Mouse (Mus musculus): ENCODE results near the gene Mpo.

Mpo gene

GRCm38 (mm10) chr11:87793460-87793859 is at the start of gene Mpo:
Gene Mpo, plus strand, starts transcription at chr11:87793581.
- no peak for DNase-seq (ENCODE audit: low spot score in 2 of 2)

GRCm38 (mm10) chr11:87743691-87744090 is 49.7 kb upstream of the Mpo start:
- DNase-seq (ENCODE audit: low spot score in 2 of 2): no peak

- DNase-seq (ENCODE audit: low spot score in 2 of 2): no peak
These were observed 48.4 kb upstream of the Mpo start for GRCm38 (mm10) chr11:87744964-87745363.

GRCm38 (mm10) chr11:87745632-87746555 is 47.5 kb upstream of the Mpo start:
- DNase-seq (ENCODE audit: low spot score in 2 of 2): no peak

GRCm38 (mm10) chr11:87747312-87747711 is 46.1 kb upstream of the Mpo start:
- no peak for DNase-seq (ENCODE audit: low spot score in 2 of 2)

- no peak for DNase-seq (ENCODE audit: low spot score in 2 of 2)
These were observed 45.7 kb upstream of the Mpo start for GRCm38 (mm10) chr11:87747716-87748115.

- DNase-seq (ENCODE audit: low spot score in 2 of 2): no peak
These were observed 45.0 kb upstream of the Mpo start for GRCm38 (mm10) chr11:87748132-87749119.

GRCm38 (mm10) chr11:87749192-87750042 is 44.0 kb upstream of the Mpo start:
- peak in 1 of 2 experiments; percentile 43 for DNase-seq (ENCODE audit: low spot score in 2 of 2)

- DNase-seq (ENCODE audit: low spot score in 2 of 2): no peak
These were observed 43.3 kb upstream of the Mpo start for GRCm38 (mm10) chr11:87750043-87750421.

GRCm38 (mm10) chr11:87750521-87750920 is 42.9 kb upstream of the Mpo start:
- no peak for DNase-seq (ENCODE audit: low spot score in 2 of 2)

GRCm38 (mm10) chr11:87751031-87751430 is 42.4 kb upstream of the Mpo start:
- no peak for DNase-seq (ENCODE audit: low spot score in 2 of 2)

GRCm38 (mm10) chr11:87751491-87751966 is 41.9 kb upstream of the Mpo start:
- DNase-seq (ENCODE audit: low spot score in 2 of 2): no peak

- DNase-seq (ENCODE audit: low spot score in 2 of 2): no peak
These were observed 41.1 kb upstream of the Mpo start for GRCm38 (mm10) chr11:87752307-87752706.

GRCm38 (mm10) chr11:87753255-87753654 is 40.1 kb upstream of the Mpo start:
- DNase-seq (ENCODE audit: low spot score in 2 of 2): no peak

GRCm38 (mm10) chr11:87753891-87754501 is 39.4 kb upstream of the Mpo start:
- DNase-seq (ENCODE audit: low spot score in 2 of 2): no peak

GRCm38 (mm10) chr11:87754603-87755002 is 38.8 kb upstream of the Mpo start:
- no peak for DNase-seq (ENCODE audit: low spot score in 2 of 2)

- peak in 1 of 2 experiments; percentile 43 for DNase-seq (ENCODE audit: low spot score in 2 of 2)
These were observed 37.9 kb upstream of the Mpo start for GRCm38 (mm10) chr11:87755360-87756017.

- DNase-seq (ENCODE audit: low spot score in 2 of 2): no peak
These were observed 37.0 kb upstream of the Mpo start for GRCm38 (mm10) chr11:87756251-87756820.

- no peak for DNase-seq (ENCODE audit: low spot score in 2 of 2)
These were observed 36.1 kb upstream of the Mpo start for GRCm38 (mm10) chr11:87757001-87757954.
